In genomic region chr8:115151416-115151815, GRCm38 (mm10) we compare ENCODE assay signal across 23 mouse cellular contexts.
DNase-seq lines count a peak whose midpoint lies in the region; ATAC-seq and TF ChIP-seq lines count a peak whose summit lies in the region.
"Had no signal": no experiment of that assay in that cellular context is flagged by ENCODE, and none has a peak within 500 bp of the region (broad histone marks: within the 10 kb centered on the region; RNA-seq: fewer than 3 reads in every experiment).

No protein-coding gene starts in this region.

- H3K27me3 ChIP-seq in heart, embryonic 10.5 days (ENCODE audit: insufficient read depth, poor library complexity, severe bottlenecking), result peaks cover 13% of the 10 kb centered on the region
- H3K27me3 ChIP-seq in kidney, postnatal 0 days (ENCODE audit: insufficient read depth, low read length), result no peaks in the 10 kb centered on the region
- H3K27me3 ChIP-seq in neural tube, embryonic 11.5 days (ENCODE audit: control insufficient read depth, insufficient read depth, low read length), result no peaks in the 10 kb centered on the region
- H3K27me3 ChIP-seq in neural tube, embryonic 15.5 days (replicated peaks), result peaks cover 9% of the 10 kb centered on the region; the same call in 1 of the 2 replicates
- H3K27me3 ChIP-seq: liver, embryonic 15.5 days had no signal

- no peak for ATAC-seq in kidney, postnatal 0 days (replicated peaks; ENCODE audit: low FRiP score, low read depth)
- peak; percentile 21; the same call in 1 of the 2 replicates for ATAC-seq in neural tube, embryonic 11.5 days (ENCODE audit: insufficient read depth, low FRiP score, low TSS enrichment)
- no peak for ATAC-seq in neural tube, embryonic 15.5 days (ENCODE audit: low FRiP score)
- ATAC-seq: forebrain, embryonic 13.5 days; inflammation-experienced regulatory T-cells, adult 6 months; lung, postnatal 0 days had no signal

- no peak for DNase-seq in heart, embryonic 10.5 days (ENCODE audit: low spot score)
- DNase-seq in heart, adult 8-10 months (ENCODE audit: low spot score), result no peak
- peak; percentile 25 for DNase-seq in kidney, postnatal 0 days (ENCODE audit: low spot score)
- DNase-seq in kidney, postnatal 25 days, result no peak
- DNase-seq in neural tube, embryonic 11.5 days (ENCODE audit: low spot score), result no peak
- DNase-seq in layer of hippocampus, postnatal 36 days, result no peak
- DNase-seq: adrenal gland, postnatal 36 days; B cell, adult 2 months; cerebellum, adult 11-12 months; cerebellum, postnatal 14 days; gastrocnemius, postnatal 14 days; heart, postnatal 36 days; kidney, adult 2 months; kidney, postnatal 4 days; layer of hippocampus, adult 9-11 months; retina, postnatal 1 day; thymus, adult 2 months had no signal

- no peak overlapping the region for H3K9ac ChIP-seq in kidney, postnatal 0 days (ENCODE audit: low read depth, low read length)
- no peak overlapping the region for H3K9ac ChIP-seq in neural tube, embryonic 11.5 days (ENCODE audit: low read length)
- H3K9ac ChIP-seq in neural tube, embryonic 15.5 days (replicated peaks), result no peak overlapping the region
- H3K9ac ChIP-seq: liver, embryonic 15.5 days had no signal

- 0 out of 2 replicates have a peak overlapping the region, but pooled peaks have one; percentile 3 for H3K27ac ChIP-seq in heart, embryonic 10.5 days
- H3K27ac ChIP-seq in kidney, postnatal 0 days, result no peak overlapping the region
- no peak overlapping the region for H3K27ac ChIP-seq in neural tube, embryonic 11.5 days (ENCODE audit: low read depth, low read length)
- no peak overlapping the region for H3K27ac ChIP-seq in neural tube, embryonic 15.5 days (replicated peaks)
- H3K27ac ChIP-seq: forebrain, embryonic 13.5 days; liver, embryonic 15.5 days had no signal

- H3K4me2 ChIP-seq in kidney, postnatal 0 days (ENCODE audit: low read length), result no peak overlapping the region
- no peak overlapping the region for H3K4me2 ChIP-seq in neural tube, embryonic 11.5 days (ENCODE audit: low read depth)
- H3K4me2 ChIP-seq in neural tube, embryonic 15.5 days, result no peak overlapping the region
- H3K4me2 ChIP-seq: forebrain, embryonic 13.5 days had no signal

- no peak overlapping the region for H3K4me3 ChIP-seq in heart, embryonic 10.5 days
- no peak overlapping the region for H3K4me3 ChIP-seq in kidney, postnatal 0 days (replicated peaks; ENCODE audit: low read depth, low read length)
- no peak overlapping the region for H3K4me3 ChIP-seq in neural tube, embryonic 11.5 days (ENCODE audit: low read depth, low read length)
- no peak overlapping the region for H3K4me3 ChIP-seq in neural tube, embryonic 15.5 days (replicated peaks)
- H3K4me3 ChIP-seq: forebrain, embryonic 13.5 days; limb, embryonic 10.5 days; liver, embryonic 15.5 days had no signal

- no peaks in the 10 kb centered on the region for H3K9me3 ChIP-seq in heart, embryonic 10.5 days
- no peaks in the 10 kb centered on the region for H3K9me3 ChIP-seq in kidney, postnatal 0 days (replicated peaks; ENCODE audit: low read length)
- no peaks in the 10 kb centered on the region for H3K9me3 ChIP-seq in neural tube, embryonic 11.5 days (ENCODE audit: control insufficient read depth, low read length)
- H3K9me3 ChIP-seq in neural tube, embryonic 15.5 days (replicated peaks), result no peaks in the 10 kb centered on the region
- H3K9me3 ChIP-seq: forebrain, embryonic 13.5 days; limb, embryonic 10.5 days; liver, embryonic 15.5 days had no signal

- H3K36me3 ChIP-seq in heart, embryonic 10.5 days, result no peaks in the 10 kb centered on the region
- no peaks in the 10 kb centered on the region for H3K36me3 ChIP-seq in kidney, postnatal 0 days (ENCODE audit: insufficient read depth, low read length)
- no peaks in the 10 kb centered on the region for H3K36me3 ChIP-seq in neural tube, embryonic 11.5 days (ENCODE audit: control insufficient read depth, insufficient read depth, low read length)
- no peaks in the 10 kb centered on the region for H3K36me3 ChIP-seq in neural tube, embryonic 15.5 days
- H3K36me3 ChIP-seq: limb, embryonic 10.5 days; liver, embryonic 15.5 days had no signal

- 4% methylated on average over 6 of the region's 6 CpGs for WGBS in heart, embryonic 10.5 days
- WGBS in kidney, postnatal 0 days, result 17% methylated on average over 6 of the region's 6 CpGs
- WGBS in neural tube, embryonic 11.5 days, result 9% methylated on average over 6 of the region's 6 CpGs
- 26% methylated on average over 6 of the region's 6 CpGs for WGBS in neural tube, embryonic 15.5 days

- H3K4me1 ChIP-seq in heart, embryonic 10.5 days, result peaks cover 29% of the 10 kb centered on the region
- H3K4me1 ChIP-seq in kidney, postnatal 0 days (replicated peaks; ENCODE audit: insufficient read depth, low read length), result 0 out of 2 replicates have a peak, but pooled peaks cover 2% of the 10 kb centered on the region
- peaks cover 14% of the 10 kb centered on the region for H3K4me1 ChIP-seq in neural tube, embryonic 11.5 days (ENCODE audit: control insufficient read depth, insufficient read depth, low read length)
- H3K4me1 ChIP-seq in neural tube, embryonic 15.5 days, result peaks cover 29% of the 10 kb centered on the region

- TF ChIP-seq CTCF in kidney, postnatal 0 days (IDR thresholded peaks at IDR 0.05; ENCODE audit: low read depth), result no peak
